Mouse (Mus musculus) kidney, embryonic 15.5 days (tissue): ENCODE data around the gene Ccdc74a. TPM values are rescaled to one million over a fixed set of nuclear protein-coding genes. Genes with fewer than 3 reads are reported as not detected.

Source experiments
- polyA plus RNA-seq: library from polyadenylated mRNA; unstranded; fragments of >200 nt; fragmentation: Nextera tagmentation; extraction: Ambion mirVana; gene quantifications from 2 replicates; pipeline ENCODE4 v1.2.1, GENCODE M21; 2015

Ccdc74a gene
- polyA plus RNA-seq, 1 experiment from 2014 or later, result 7.8 TPM

Other genes starting within 250 kb of the Ccdc74a start
- gene Snap29, start 240.5 kb upstream of the Ccdc74a start, polyA plus RNA-seq, result 14.2 and 15.2 TPM in 2 replicates
- gene Pi4ka, start 240.2 kb upstream of the Ccdc74a start, polyA plus RNA-seq, result 30.9 and 39.7 TPM in 2 replicates
- 68.9 and 72.6 TPM in 2 replicates for gene Crkl, start 194.5 kb upstream of the Ccdc74a start, polyA plus RNA-seq
- 1.8 and 2.1 TPM in 2 replicates for gene Aifm3, start 156.9 kb upstream of the Ccdc74a start, polyA plus RNA-seq
- gene Lztr1, start 137.8 kb upstream of the Ccdc74a start, polyA plus RNA-seq, result 83.3 and 96.0 TPM in 2 replicates
- 51.9 and 55.2 TPM in 2 replicates for gene Thap7, start 115.3 kb upstream of the Ccdc74a start, polyA plus RNA-seq
- 0.23 and 0.24 TPM in 2 replicates for gene Lrrc74b, start 85.2 kb upstream of the Ccdc74a start, polyA plus RNA-seq
- 0.82 and 1.2 TPM in 2 replicates for gene P2rx6, start 84.6 kb upstream of the Ccdc74a start, polyA plus RNA-seq
- gene Slc7a4, start 63.3 kb upstream of the Ccdc74a start, polyA plus RNA-seq, result 8.6 and 10.3 TPM in 2 replicates
- gene Smpd4, start 27.1 kb upstream of the Ccdc74a start, polyA plus RNA-seq, result 38.8 and 42.6 TPM in 2 replicates
- gene Med15, start 86.4 kb downstream of the Ccdc74a start, polyA plus RNA-seq, result 44.4 and 47.9 TPM in 2 replicates
- gene Klhl22, start 113.1 kb downstream of the Ccdc74a start, polyA plus RNA-seq, result 65.1 and 71.4 TPM in 2 replicates
- gene Scarf2, start 150.8 kb downstream of the Ccdc74a start, polyA plus RNA-seq, result 10.8 and 12.3 TPM in 2 replicates
- gene B830017H08Rik, start 186.7 kb downstream of the Ccdc74a start, polyA plus RNA-seq, result 0.26 and 0.27 TPM in 2 replicates
- 20.2 and 21.6 TPM in 2 replicates for gene Car15, start 191.9 kb downstream of the Ccdc74a start, polyA plus RNA-seq
- gene Gm20518, start 245.2 kb downstream of the Ccdc74a start, polyA plus RNA-seq, result 0.57 and 1.1 TPM in 2 replicates
- gene Tssk1, start 247.8 kb downstream of the Ccdc74a start, polyA plus RNA-seq, result not detected in 2 replicates